ENCODE assay signal across 10 mouse cellular contexts in genomic region chr9:70654496-70654895, GRCm38 (mm10). TPM values are rescaled to one million over a fixed set of nuclear protein-coding genes. Genes with fewer than 3 reads are reported as not detected.
DNase-seq lines count a peak whose midpoint lies in the region; ATAC-seq and TF ChIP-seq lines count a peak whose summit lies in the region.
"Had no signal": no experiment of that assay in that cellular context is flagged by ENCODE, and none has a peak within 500 bp of the region (broad histone marks: within the 10 kb centered on the region; RNA-seq: fewer than 3 reads in every experiment).

No protein-coding gene starts in this region.

- no peak for DNase-seq in heart, adult 11 months
- DNase-seq in hindbrain, embryonic 10.5 days (ENCODE audit: low spot score) = no peak
- no peak for DNase-seq in midbrain, embryonic 11.5 days (ENCODE audit: low spot score, missing footprints)
- DNase-seq in gastrocnemius, adult 18-20 months (ENCODE audit: low spot score) = no peak
- DNase-seq in MN1 (ENCODE audit: low spot score) = no peak
- DNase-seq: lung, postnatal 36 days had no signal

- no peak overlapping the region for H3K27ac ChIP-seq in heart, embryonic 13.5 days (replicated peaks)
- H3K27ac ChIP-seq in bone marrow macrophage, adult 2 months (ENCODE audit: insufficient read depth, low read depth, low read length) = no peak overlapping the region
- H3K27ac ChIP-seq in hindbrain, embryonic 10.5 days = no peak overlapping the region
- H3K27ac ChIP-seq in midbrain, embryonic 11.5 days (ENCODE audit: low read depth, low read length) = no peak overlapping the region

- no peak for ATAC-seq in heart, embryonic 13.5 days (ENCODE audit: extremely low read depth, insufficient number of reproducible peaks, low FRiP score, low TSS enrichment)
- no peak for ATAC-seq in midbrain, embryonic 11.5 days (ENCODE audit: low FRiP score)
- no peak for ATAC-seq in CD4-positive, CD25-positive, alpha-beta regulatory T cell, adult 4 months
- ATAC-seq: inflammation-experienced regulatory T-cells, adult 6 months had no signal

- H3K4me1 ChIP-seq in heart, embryonic 13.5 days = peaks cover 35% of the 10 kb centered on the region
- H3K4me1 ChIP-seq in bone marrow macrophage, adult 2 months (ENCODE audit: control insufficient read depth, insufficient read depth, low read length) = peaks cover 33% of the 10 kb centered on the region
- H3K4me1 ChIP-seq in hindbrain, embryonic 10.5 days (replicated peaks) = peaks cover 29% of the 10 kb centered on the region
- H3K4me1 ChIP-seq in midbrain, embryonic 11.5 days (ENCODE audit: control insufficient read depth, insufficient read depth, low read length) = peaks cover 10% of the 10 kb centered on the region; the same call in 1 of the 2 replicates

- peak overlapping the region; percentile 29 for H3K4me3 ChIP-seq in heart, embryonic 13.5 days
- H3K4me3 ChIP-seq in bone marrow macrophage, adult 2 months (ENCODE audit: insufficient read depth, low read length) = peak overlapping the region; percentile 41
- peak overlapping the region; percentile 9 for H3K4me3 ChIP-seq in hindbrain, embryonic 10.5 days
- H3K4me3 ChIP-seq in midbrain, embryonic 11.5 days (ENCODE audit: low read depth, low read length) = no peak overlapping the region

- peaks cover 6% of the 10 kb centered on the region for H3K36me3 ChIP-seq in heart, embryonic 13.5 days
- no peaks in the 10 kb centered on the region for H3K36me3 ChIP-seq in hindbrain, embryonic 10.5 days
- no peaks in the 10 kb centered on the region for H3K36me3 ChIP-seq in midbrain, embryonic 11.5 days (ENCODE audit: control insufficient read depth, insufficient read depth, low read length)

- 78% methylated on average over 4 of the region's 4 CpGs for WGBS in heart, embryonic 13.5 days
- 70% methylated on average over 4 of the region's 4 CpGs for WGBS in hindbrain, embryonic 10.5 days
- WGBS in midbrain, embryonic 11.5 days = 68% methylated on average over 4 of the region's 4 CpGs

- H3K4me2 ChIP-seq in heart, embryonic 13.5 days = peak overlapping the region; percentile 88
- H3K4me2 ChIP-seq in midbrain, embryonic 11.5 days = peak overlapping the region; percentile 15

- no peak for TF ChIP-seq CTCF in bone marrow macrophage, adult 2 months (IDR thresholded peaks at IDR 0.05; ENCODE audit: low read depth, low read length)

- TF ChIP-seq POLR2A in bone marrow macrophage, adult 2 months (IDR thresholded peaks at IDR 0.05; ENCODE audit: borderline replicate concordance, low read depth, low read length) = no peak

- H3K9ac ChIP-seq in heart, embryonic 13.5 days = no peak overlapping the region
- no peak overlapping the region for H3K9ac ChIP-seq in midbrain, embryonic 11.5 days (ENCODE audit: low read length)

- no peaks in the 10 kb centered on the region for H3K9me3 ChIP-seq in heart, embryonic 13.5 days
- H3K9me3 ChIP-seq in hindbrain, embryonic 10.5 days = no peaks in the 10 kb centered on the region
- H3K9me3 ChIP-seq in midbrain, embryonic 11.5 days (ENCODE audit: control insufficient read depth, low read length) = no peaks in the 10 kb centered on the region

- no peaks in the 10 kb centered on the region for H3K27me3 ChIP-seq in heart, embryonic 13.5 days (replicated peaks)
- no peaks in the 10 kb centered on the region for H3K27me3 ChIP-seq in hindbrain, embryonic 10.5 days (ENCODE audit: insufficient read depth, poor library complexity, severe bottlenecking)
- H3K27me3 ChIP-seq in midbrain, embryonic 11.5 days (ENCODE audit: control insufficient read depth, insufficient read depth, low read length) = no peaks in the 10 kb centered on the region

RNA-seq across cellular contexts. Expression of gene Gm10642, which starts 1.6 kb away (rescaled TPM):
- 0.15 and 0.31 TPM in 2 replicates for polyA plus RNA-seq in heart, embryonic 13.5 days (2015; fragmentation: Nextera tagmentation; extraction: Ambion mirVana)
- polyA plus RNA-seq in bone marrow macrophage, adult 2 months (2012; ENCODE audit: insufficient read depth, insufficient read length, missing spikeins) = 2.0 and 3.0 TPM in 2 replicates
- 0.24 and 0.52 TPM in 2 replicates for polyA plus RNA-seq in hindbrain, embryonic 10.5 days (2016; fragmentation: Nextera tagmentation; extraction: Ambion mirVana)
- polyA plus RNA-seq in midbrain, embryonic 11.5 days (2014; fragmentation: Nextera tagmentation; extraction: Ambion mirVana) = 0.15 and 0.17 TPM in 2 replicates
- total RNA-seq in gastrocnemius, adult 18-20 months (2021) = not detected
- polyA plus RNA-seq in CD4-positive, CD25-positive, alpha-beta regulatory T cell, adult 4 months (2017; shearing (Covaris generic)) = under 1 TPM; 0.39 to 0.61 TPM

RNA-seq across cellular contexts. Expression of gene Mindy2, which starts 2.5 kb away (rescaled TPM):
- polyA plus RNA-seq in heart, embryonic 13.5 days (2015; fragmentation: Nextera tagmentation; extraction: Ambion mirVana) = 9.7 and 9.9 TPM in 2 replicates
- polyA plus RNA-seq in bone marrow macrophage, adult 2 months (2012; ENCODE audit: insufficient read depth, insufficient read length, missing spikeins) = 31.5 and 33.9 TPM in 2 replicates
- 5.2 and 8.2 TPM in 2 replicates for polyA plus RNA-seq in hindbrain, embryonic 10.5 days (2016; fragmentation: Nextera tagmentation; extraction: Ambion mirVana)
- polyA plus RNA-seq in midbrain, embryonic 11.5 days (2014; fragmentation: Nextera tagmentation; extraction: Ambion mirVana) = 12.1 and 12.4 TPM in 2 replicates
- total RNA-seq in gastrocnemius, adult 18-20 months (2021) = 10 to 100 TPM; 12.5 to 13.9 TPM
- polyA plus RNA-seq in CD4-positive, CD25-positive, alpha-beta regulatory T cell, adult 4 months (2017; shearing (Covaris generic)) = 10 to 100 TPM in 1 of 2 experiments, 1 to 10 TPM in 1; 9.1 to 20.3 TPM

RNA-seq across cellular contexts. Expression of gene Adam10, which starts 24.3 kb away (rescaled TPM):
- 64.0 and 70.4 TPM in 2 replicates for polyA plus RNA-seq in heart, embryonic 13.5 days (2015; fragmentation: Nextera tagmentation; extraction: Ambion mirVana)
- polyA plus RNA-seq in bone marrow macrophage, adult 2 months (2012; ENCODE audit: insufficient read depth, insufficient read length, missing spikeins) = 69.3 and 78.6 TPM in 2 replicates
- polyA plus RNA-seq in hindbrain, embryonic 10.5 days (2016; fragmentation: Nextera tagmentation; extraction: Ambion mirVana) = 52.2 and 62.8 TPM in 2 replicates
- 64.0 and 70.8 TPM in 2 replicates for polyA plus RNA-seq in midbrain, embryonic 11.5 days (2014; fragmentation: Nextera tagmentation; extraction: Ambion mirVana)
- 10 to 100 TPM; 13.9 to 15.7 TPM for total RNA-seq in gastrocnemius, adult 18-20 months (2021)
- 10 to 100 TPM; 62.4 to 65.8 TPM for polyA plus RNA-seq in CD4-positive, CD25-positive, alpha-beta regulatory T cell, adult 4 months (2017; shearing (Covaris generic))
